Mouse (Mus musculus) layer of hippocampus, postnatal 36 days (tissue): Measurements from ENCODE around the gene Olfr769. TPM values are rescaled to one million over a fixed set of nuclear protein-coding genes. Genes with fewer than 3 reads are reported as not detected.
"Not testable (repeated sequence)": the region's sequence is repeated elsewhere in the genome, so short reads cannot be mapped to it uniquely, and the experiment has no call there.

Experiments used
- DNase-seq, 2 experiments: peaks; one replicate each; pipeline ENCODE4 v3.0.0; 2022
- total RNA-seq, 2 experiments: library from RNA; stranded (reverse); gene quantifications; 2 replicates each; pipeline ENCODE4 v1.2.3; 2021

Olfr769 gene
- not detected for total RNA-seq

DNA sequence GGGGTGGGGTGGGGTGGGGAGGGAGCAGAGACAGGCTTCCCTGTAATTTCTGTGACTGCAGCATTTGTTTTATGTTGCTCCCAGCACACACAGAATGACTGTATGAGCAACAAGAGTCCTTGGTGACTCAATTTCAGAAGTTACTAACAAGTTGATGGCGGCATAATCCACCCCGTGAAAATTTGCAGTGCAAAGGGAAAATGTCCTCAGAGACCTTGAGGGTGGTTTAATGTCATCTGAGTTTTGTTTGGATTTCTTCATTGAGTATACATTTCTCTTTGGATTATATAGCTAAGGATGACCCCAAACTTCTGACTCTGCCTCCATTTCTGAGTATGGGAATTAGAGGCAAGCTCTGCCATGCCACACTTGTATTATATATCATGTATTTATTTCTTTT, at the start of gene Olfr769:
Gene Olfr769 (minus strand): TSS at position 101 of the 400 bp plus-strand sequence.
- no peak for DNase-seq

DNA sequence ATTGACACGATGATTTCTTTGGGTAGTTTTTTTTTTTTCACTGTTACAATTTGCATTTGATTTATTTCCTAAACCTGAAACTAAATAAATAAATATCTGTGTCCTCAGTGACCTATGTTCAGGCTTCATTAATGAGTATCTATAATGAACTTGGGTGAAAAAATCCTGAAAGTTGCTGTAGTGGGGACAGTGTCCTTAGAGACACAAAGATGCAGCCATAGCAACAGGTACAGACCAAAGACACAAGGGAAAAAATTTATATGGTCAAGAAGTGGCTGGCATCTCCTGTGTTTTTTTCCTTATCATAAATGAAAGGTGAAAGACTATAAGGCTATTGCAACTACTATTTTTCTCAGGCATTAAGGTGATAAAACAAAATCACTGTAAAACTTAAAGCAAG, 47.0 kb upstream of the Olfr769 start, which contains the start of gene Olfr771:
Gene Olfr771 (minus strand): TSS at position 101 of the 400 bp plus-strand sequence.
- DNase-seq = no peak

DNA sequence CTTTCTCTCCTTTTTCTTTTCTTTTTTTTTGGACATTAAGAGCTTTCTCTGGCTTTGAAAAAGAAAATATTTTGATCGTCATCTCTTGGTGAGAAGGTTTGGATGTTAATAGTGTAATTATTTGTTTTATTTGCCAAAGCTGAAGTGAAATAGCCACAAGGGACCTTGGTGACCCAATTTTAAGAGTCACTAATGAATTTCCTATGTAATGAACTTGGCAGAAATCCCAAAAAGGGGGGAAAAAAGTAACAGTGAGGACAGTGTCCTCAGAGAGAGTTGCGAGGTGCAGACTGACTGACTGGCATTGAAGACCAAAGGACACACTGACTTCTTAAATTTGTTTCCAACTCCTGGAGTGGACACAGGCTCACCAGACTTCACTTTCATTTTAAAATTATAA, 21.2 kb upstream of the Olfr769 start, which contains the start of gene Olfr770:
Gene Olfr770 (minus strand): TSS at position 101 of the 400 bp plus-strand sequence.
- DNase-seq = no peak

DNA sequence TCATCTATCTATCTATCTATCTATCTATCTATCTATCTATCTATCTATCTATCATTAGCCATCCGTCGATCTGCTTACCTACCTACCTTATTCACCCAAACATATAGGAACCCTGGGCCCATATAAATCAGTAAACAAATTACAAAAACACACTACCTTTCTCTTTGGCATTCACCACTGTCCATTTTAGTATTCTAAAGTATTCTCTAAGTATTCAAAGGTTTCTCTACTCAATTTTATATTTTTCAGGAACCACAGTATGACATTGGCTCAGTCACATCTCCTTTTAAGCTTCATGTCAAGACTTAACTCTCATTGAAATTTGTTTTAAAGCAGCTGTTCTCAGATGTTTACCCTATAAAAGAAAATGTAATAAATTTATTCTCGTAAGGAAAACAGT, 2.5 kb downstream of the Olfr769 start:
- DNase-seq = no peak

DNA sequence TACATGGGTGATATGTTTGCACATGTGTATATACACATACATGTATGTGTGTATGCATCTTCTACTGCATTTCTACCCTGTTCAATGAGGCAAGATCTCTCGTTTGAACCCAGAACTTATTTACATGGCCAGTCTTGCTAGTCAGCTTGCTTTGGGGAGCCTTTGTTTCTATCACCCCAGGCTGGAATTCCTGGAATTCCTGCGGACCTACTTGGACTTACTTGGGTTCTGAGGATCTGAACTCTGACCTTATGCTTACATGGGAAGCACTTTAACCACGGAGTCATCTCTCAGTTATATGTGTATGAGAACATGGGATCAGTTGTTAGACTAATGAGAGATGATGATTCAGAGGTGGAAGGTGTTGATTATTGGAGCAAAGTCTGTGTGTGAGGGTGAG, 16.4 kb downstream of the Olfr769 start:
- no peak for DNase-seq

DNA sequence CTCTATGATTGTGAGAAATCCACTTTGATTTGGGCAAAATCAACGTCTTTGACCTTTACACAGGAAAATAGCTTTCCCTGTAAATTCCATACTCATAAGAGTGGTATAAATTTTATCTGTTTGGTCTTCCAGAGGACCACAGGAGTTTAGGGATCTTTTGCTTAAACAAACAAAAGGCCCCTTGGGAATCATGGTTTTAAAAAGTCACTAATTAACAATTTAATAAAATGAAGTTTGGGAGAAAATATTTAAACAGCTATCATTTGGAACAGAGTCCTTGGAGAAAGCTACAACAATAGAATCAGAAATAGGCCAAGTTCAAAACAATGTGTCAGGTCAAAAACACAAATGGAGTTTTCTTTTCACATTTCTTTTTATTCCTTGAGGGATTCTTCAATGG, 18.4 kb downstream of the Olfr769 start, which contains the start of gene Olfr768:
Gene Olfr768 (minus strand): TSS at position 101 of the 400 bp plus-strand sequence.
- no peak for DNase-seq

DNA sequence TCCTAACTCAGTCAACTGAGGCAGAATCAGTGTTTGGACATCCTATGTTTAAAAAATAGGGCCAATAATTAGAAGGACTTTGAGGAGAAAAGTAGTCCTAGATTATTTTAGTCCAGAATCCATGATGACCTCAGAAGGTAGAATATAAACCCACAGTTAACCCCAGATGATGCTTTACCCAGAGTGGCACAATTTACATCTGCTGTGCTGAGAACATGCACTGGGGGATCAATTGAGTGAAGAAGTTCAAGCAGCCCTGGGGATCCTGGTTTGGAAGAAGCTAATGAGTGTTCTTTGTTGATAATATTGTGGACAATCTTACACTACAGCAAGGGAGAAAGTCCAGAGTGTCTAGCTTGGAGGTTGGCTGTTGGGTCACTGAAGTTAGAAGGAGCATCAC, 34.9 kb downstream of the Olfr769 start, which contains the start of gene Olfr767:
Gene Olfr767 (minus strand): TSS at position 101 of the 400 bp plus-strand sequence.
- not testable (repeated sequence) for DNase-seq

DNA sequence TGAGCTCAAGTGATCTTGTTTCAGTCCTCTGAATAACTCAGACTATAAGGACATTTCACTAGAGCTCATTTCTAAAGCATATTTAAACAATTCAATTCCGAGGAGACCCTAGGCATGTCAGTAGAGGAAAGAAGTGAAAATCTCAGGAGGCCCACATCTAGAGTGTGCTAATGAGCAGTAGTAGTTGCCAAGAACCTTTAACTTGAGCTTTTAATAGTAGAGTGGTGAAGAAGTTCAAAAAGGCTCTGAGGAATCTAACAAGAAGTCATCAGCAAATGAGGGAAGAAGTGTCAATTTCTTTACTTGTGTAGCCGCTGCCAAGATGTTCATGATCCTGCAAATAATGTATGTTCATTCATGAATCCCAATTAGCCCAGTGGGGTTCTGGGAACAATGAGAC, 48.8 kb downstream of the Olfr769 start, which contains the start of gene Olfr766-ps1:
Gene Olfr766-ps1 (minus strand): TSS at position 101 of the 400 bp plus-strand sequence.
- no peak for DNase-seq

Other genes with a start within 250 kb of the Olfr769 start
- 10 to 100 TPM; 20.4 to 22.7 TPM for gene Gdf11, start 226.1 kb downstream of the Olfr769 start, total RNA-seq
- gene Cd63, start 216.9 kb downstream of the Olfr769 start, total RNA-seq = 10 to 100 TPM; 77.8 to 79.7 TPM
- 1 to 10 TPM; 6.4 to 8.9 TPM for gene Rdh5, start 195.0 kb downstream of the Olfr769 start, total RNA-seq
- 10 to 100 TPM; 92.9 to 94.1 TPM for gene Bloc1s1, start 193.8 kb downstream of the Olfr769 start, total RNA-seq
- gene Itga7, start 184.0 kb downstream of the Olfr769 start, total RNA-seq = 10 to 100 TPM; 30.1 to 35.4 TPM
- gene Mettl7b, start 156.9 kb downstream of the Olfr769 start, total RNA-seq = not detected
- not detected for gene Olfr9, start 128.4 kb downstream of the Olfr769 start, total RNA-seq
- gene Olfr763, start 107.1 kb downstream of the Olfr769 start, total RNA-seq = not detected
- gene Olfr764-ps1, start 78.0 kb downstream of the Olfr769 start, total RNA-seq = not detected
- gene Olfr765, start 67.9 kb downstream of the Olfr769 start, total RNA-seq = not detected
- not detected for gene Olfr766-ps1, start 48.9 kb downstream of the Olfr769 start, total RNA-seq
- under 1 TPM in 1 of 2 experiments, not detected in 1; 0.08 TPM for gene Olfr767, start 35.0 kb downstream of the Olfr769 start, total RNA-seq
- not detected for gene Olfr768, start 18.5 kb downstream of the Olfr769 start, total RNA-seq
- not detected for gene Olfr770, start 21.1 kb upstream of the Olfr769 start, total RNA-seq
- not detected for gene Olfr771, start 46.9 kb upstream of the Olfr769 start, total RNA-seq
- not detected for gene Olfr772, start 60.1 kb upstream of the Olfr769 start, total RNA-seq
- not detected for gene Olfr773, start 69.6 kb upstream of the Olfr769 start, total RNA-seq
- not detected for gene Olfr774, start 118.3 kb upstream of the Olfr769 start, total RNA-seq
- not detected for gene Olfr775, start 130.6 kb upstream of the Olfr769 start, total RNA-seq
- gene Olfr776, start 141.3 kb upstream of the Olfr769 start, total RNA-seq = not detected
- gene Olfr777, start 153.6 kb upstream of the Olfr769 start, total RNA-seq = not detected
- not detected for gene Olfr780, start 200.3 kb upstream of the Olfr769 start, total RNA-seq
- not detected for gene Olfr781, start 211.0 kb upstream of the Olfr769 start, total RNA-seq
- not detected for gene Olfr782, start 231.0 kb upstream of the Olfr769 start, total RNA-seq